Mouse (Mus musculus) embryonic facial prominence, embryonic 11.5 days (tissue): ENCODE data around the gene Fam189a1. TPM values are rescaled to one million over a fixed set of nuclear protein-coding genes. Genes with fewer than 3 reads are reported as not detected.

ENCODE experiments used
- ATAC-seq: fragments of 200-750 bp; cut with Nextera tagmentation; replicated peaks from 2 replicates; pipeline ENCODE4 v1.8.0; 2017; ENCODE audit warnings: low read depth; ENCODE audit not compliant: insufficient number of reproducible peaks, low FRiP score, low TSS enrichment
- DNase-seq: peaks from one replicate; pipeline ENCODE4 v3.0.0-alpha.2; 2015; ENCODE audit warnings: low spot score
- H3K27ac ChIP-seq: fragments of 300-500 bp; sonication (generic); replicated peaks from 2 replicates; pipeline ENCODE4 v1.5.1; 2014; ENCODE audit warnings: mild to moderate bottlenecking, low read depth, low read length, control low read depth
- H3K27me3 ChIP-seq: fragments of 300-500 bp; sonication (generic); 2 replicates; pipeline ENCODE4 v1.6.1; 2014; ENCODE audit warnings: mild to moderate bottlenecking, low read length, moderate library complexity, mixed read lengths; ENCODE audit not compliant: control insufficient read depth, insufficient read depth
- H3K36me3 ChIP-seq: fragments of 300-500 bp; sonication (generic); replicated peaks from 2 replicates; pipeline ENCODE4 v1.6.1; 2014; ENCODE audit warnings: low read depth, mild to moderate bottlenecking, low read length, moderate library complexity, mixed read lengths; ENCODE audit not compliant: control insufficient read depth, insufficient read depth
- H3K4me1 ChIP-seq: fragments of 300-500 bp; sonication (generic); 2 replicates; pipeline ENCODE4 v1.6.1; 2014; ENCODE audit warnings: low read length, mixed read lengths; ENCODE audit not compliant: control insufficient read depth, insufficient read depth
- H3K4me2 ChIP-seq: fragments of 300-500 bp; sonication (generic); 2 replicates; pipeline ENCODE4 v1.6.1; 2014; ENCODE audit warnings: low read depth, mild to moderate bottlenecking, control low read depth, low read length, moderate library complexity
- H3K4me3 ChIP-seq: fragments of 300-500 bp; sonication (generic); 2 replicates; pipeline ENCODE4 v1.5.1; 2014; ENCODE audit warnings: low read depth, low read length, control low read depth
- H3K9ac ChIP-seq: fragments of 300-500 bp; sonication (generic); replicated peaks from 2 replicates; pipeline ENCODE4 v1.6.1; 2014; ENCODE audit warnings: mild to moderate bottlenecking, control low read depth, low read length
- H3K9me3 ChIP-seq: fragments of 300-500 bp; sonication (generic); replicated peaks from 2 replicates; pipeline ENCODE4 v1.6.1; 2016; ENCODE audit warnings: mild to moderate bottlenecking, low read length, inconsistent platforms, mixed read lengths; ENCODE audit not compliant: control insufficient read depth
- WGBS: fragments of 180-500 bp; shearing (Covaris S2); extraction: QIAGEN DNeasy Blood & Tissue Kit; methylation state at CpG from one replicate; pipeline ENCODE4 v1.1.7; 2014; 5-methylcytosine and 5-hydroxymethylcytosine counted together
- polyA plus RNA-seq: library from polyadenylated mRNA; unstranded; fragments of >200 nt; fragmentation: Nextera tagmentation; extraction: Ambion mirVana; gene quantifications from 2 replicates; pipeline ENCODE4 v1.2.1, GENCODE M21; 2014

Fam189a1 gene
- polyA plus RNA-seq, 1 experiment from 2014 or later, result 0.88 TPM

GRCm38 (mm10) chr7:64805100-64805499 lies 351.3 kb downstream of the Fam189a1 start:
- no peak overlapping the region for H3K27ac ChIP-seq
- no peak for ATAC-seq
- 70% methylated on average over 8 of the region's 8 CpGs for WGBS
- H3K36me3 ChIP-seq, result no peaks in the 10 kb centered on the region
- H3K9ac ChIP-seq, result no peak overlapping the region
- no peaks in the 10 kb centered on the region for H3K9me3 ChIP-seq
- no peak overlapping the region for H3K4me2 ChIP-seq
- no peaks in the 10 kb centered on the region for H3K4me1 ChIP-seq
- no peaks in the 10 kb centered on the region for H3K27me3 ChIP-seq
- DNase-seq, result no peak
- H3K4me3 ChIP-seq, result no peak overlapping the region

DNA sequence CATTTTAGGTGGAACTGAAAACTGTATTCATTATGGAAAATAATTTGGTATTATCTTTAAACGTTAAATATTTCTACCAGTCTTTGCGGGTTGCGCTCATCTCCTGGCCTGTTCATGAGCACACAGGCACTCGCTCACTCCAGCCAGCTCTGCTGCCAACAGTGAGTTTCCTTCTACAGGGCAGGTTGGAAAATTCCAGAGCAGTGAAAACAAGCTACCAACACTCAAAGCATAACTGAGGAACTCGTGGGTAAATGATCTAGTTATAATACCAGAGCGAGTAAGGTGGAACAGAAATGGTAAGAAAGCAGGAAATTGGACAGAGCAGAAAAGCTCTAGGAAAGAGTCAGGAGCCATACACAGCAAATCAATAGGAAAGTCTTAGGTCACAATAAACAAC lies 360.8 kb downstream of the Fam189a1 start:
- H3K9me3 ChIP-seq, result no peaks in the 10 kb centered on the region
- H3K27me3 ChIP-seq, result no peaks in the 10 kb centered on the region
- DNase-seq (no peak), ATAC-seq (no peak)
- no peak overlapping the region for H3K27ac ChIP-seq
- H3K36me3 ChIP-seq, result no peaks in the 10 kb centered on the region
- no peak overlapping the region for H3K4me2 ChIP-seq
- H3K4me3 ChIP-seq, result no peak overlapping the region
- WGBS, result 82% methylated on average over 6 of the region's 6 CpGs
- H3K4me1 ChIP-seq, result no peaks in the 10 kb centered on the region
- H3K9ac ChIP-seq, result no peak overlapping the region

- no peak overlapping the region for H3K4me2 ChIP-seq
- no peak for ATAC-seq
- H3K9me3 ChIP-seq, result no peaks in the 10 kb centered on the region
- no peaks in the 10 kb centered on the region for H3K4me1 ChIP-seq
- 76% methylated on average over 8 of the region's 8 CpGs for WGBS
- H3K27me3 ChIP-seq, result no peaks in the 10 kb centered on the region
- H3K27ac ChIP-seq, result no peak overlapping the region
- no peak for DNase-seq
- H3K4me3 ChIP-seq, result no peak overlapping the region
- H3K9ac ChIP-seq, result no peak overlapping the region
- H3K36me3 ChIP-seq, result no peaks in the 10 kb centered on the region
Measured at GRCm38 (mm10) chr7:64792031-64792430, 364.3 kb downstream of the Fam189a1 start.

DNA sequence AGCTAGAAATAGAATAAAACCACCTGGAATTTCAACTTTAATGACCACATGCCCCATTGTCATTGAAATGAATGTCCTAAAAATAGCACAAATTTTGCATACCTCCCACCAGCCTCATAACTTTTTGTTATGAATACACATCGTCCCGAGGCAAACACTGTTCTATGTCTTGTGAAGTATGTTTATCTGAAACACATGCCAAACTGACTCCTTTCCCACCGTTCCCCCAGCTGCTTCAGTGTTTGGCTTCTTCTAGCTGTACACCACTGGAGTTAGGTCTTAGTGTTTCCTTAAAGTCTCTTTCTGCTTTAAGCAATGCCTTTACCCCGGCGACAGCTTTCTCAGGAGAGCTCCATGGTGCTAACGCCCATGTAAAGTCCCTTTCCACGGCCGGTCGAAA lies 365.2 kb downstream of the Fam189a1 start:
- Histone ChIP-seq H3K27ac (no peak overlapping the region), H3K36me3 (no peaks in the 10 kb centered on the region), H3K4me2 (no peak overlapping the region), H3K9ac (no peak overlapping the region), H3K4me1 (no peaks in the 10 kb centered on the region), H3K4me3 (no peak overlapping the region), H3K27me3 (no peaks in the 10 kb centered on the region), H3K9me3 (no peaks in the 10 kb centered on the region)
- ATAC-seq (no peak), DNase-seq (no peak)
- WGBS, result 84% methylated on average over 9 of the region's 9 CpGs

GRCm38 (mm10) chr7:64785040-64785439 lies 371.3 kb downstream of the Fam189a1 start:
- 27% methylated on average over 3 of the region's 3 CpGs for WGBS
- H3K9me3 ChIP-seq, result no peaks in the 10 kb centered on the region
- H3K36me3 ChIP-seq, result no peaks in the 10 kb centered on the region
- no peaks in the 10 kb centered on the region for H3K4me1 ChIP-seq
- no peak overlapping the region for H3K4me2 ChIP-seq
- ATAC-seq, result no peak
- H3K9ac ChIP-seq, result no peak overlapping the region
- no peaks in the 10 kb centered on the region for H3K27me3 ChIP-seq
- H3K27ac ChIP-seq, result no peak overlapping the region
- no peak for DNase-seq
- no peak overlapping the region for H3K4me3 ChIP-seq

DNA sequence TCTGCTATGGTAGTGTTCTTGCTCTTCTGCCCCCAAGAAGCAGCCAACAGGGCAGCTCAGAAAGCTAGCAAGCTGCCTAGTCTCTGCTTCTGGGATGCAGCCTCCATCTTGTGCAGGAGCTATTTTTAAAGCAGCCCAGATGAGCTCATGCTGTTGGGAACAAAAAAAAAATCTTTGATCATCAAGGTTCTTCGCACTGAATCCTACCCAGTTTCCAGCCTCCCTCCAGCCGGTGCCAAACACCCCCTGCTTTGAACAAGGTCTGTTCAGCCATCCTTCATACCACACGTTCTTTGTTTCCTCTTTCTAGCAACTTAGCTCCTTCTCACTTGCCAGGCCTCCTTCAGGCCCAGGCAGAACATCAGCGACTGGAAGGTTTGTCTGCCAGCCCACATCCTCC lies 376.9 kb downstream of the Fam189a1 start:
- no peak for ATAC-seq

DNA sequence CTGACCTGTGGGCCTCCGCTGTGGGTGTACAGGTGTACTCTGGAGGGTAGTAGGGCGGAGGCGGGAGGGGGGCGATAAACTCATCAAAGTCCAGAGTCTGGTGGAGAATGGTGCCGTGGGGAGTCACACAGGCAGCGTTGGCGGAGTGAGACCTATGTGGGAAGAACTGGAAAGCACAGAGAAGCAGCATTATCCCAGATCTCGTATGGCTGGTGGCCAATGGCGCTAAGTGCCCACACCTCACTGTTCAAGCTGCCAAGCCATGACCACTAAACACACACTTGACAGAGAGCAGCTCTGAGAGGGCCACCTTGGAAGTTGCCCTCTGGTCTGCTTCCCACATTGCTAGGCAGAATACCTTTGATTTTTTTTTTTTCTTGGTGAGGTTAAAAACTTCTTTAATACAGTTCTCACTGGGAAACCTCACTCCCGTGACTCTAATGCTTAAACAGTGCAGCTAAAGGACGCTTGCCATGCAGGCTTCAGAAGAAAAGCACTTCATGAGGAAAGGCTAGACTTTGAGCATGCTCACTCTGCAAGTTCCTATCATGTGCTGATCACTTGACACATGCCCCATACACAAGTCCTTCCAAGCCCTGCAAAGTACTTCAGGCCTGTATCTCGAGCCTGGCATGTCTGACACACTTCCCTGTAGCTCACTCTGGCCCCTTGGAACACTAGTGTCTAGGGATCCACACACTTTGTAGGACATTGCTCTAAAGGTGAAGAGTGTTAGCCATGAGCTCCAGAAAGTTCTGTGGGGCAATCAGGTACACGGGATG lies 379.5 kb downstream of the Fam189a1 start:
- ATAC-seq, result no peak

More for the DNA sequence above, 376.9 kb downstream of the Fam189a1 start:
- WGBS, result 82% methylated on average over 4 of the region's 4 CpGs
- Histone ChIP-seq H3K36me3 (no peaks in the 10 kb centered on the region), H3K27me3 (no peaks in the 10 kb centered on the region), H3K9ac (no peak overlapping the region), H3K9me3 (no peaks in the 10 kb centered on the region), H3K27ac (no peak overlapping the region), H3K4me2 (no peak overlapping the region), H3K4me3 (no peak overlapping the region), H3K4me1 (no peaks in the 10 kb centered on the region)
- no peak for DNase-seq

DNA sequence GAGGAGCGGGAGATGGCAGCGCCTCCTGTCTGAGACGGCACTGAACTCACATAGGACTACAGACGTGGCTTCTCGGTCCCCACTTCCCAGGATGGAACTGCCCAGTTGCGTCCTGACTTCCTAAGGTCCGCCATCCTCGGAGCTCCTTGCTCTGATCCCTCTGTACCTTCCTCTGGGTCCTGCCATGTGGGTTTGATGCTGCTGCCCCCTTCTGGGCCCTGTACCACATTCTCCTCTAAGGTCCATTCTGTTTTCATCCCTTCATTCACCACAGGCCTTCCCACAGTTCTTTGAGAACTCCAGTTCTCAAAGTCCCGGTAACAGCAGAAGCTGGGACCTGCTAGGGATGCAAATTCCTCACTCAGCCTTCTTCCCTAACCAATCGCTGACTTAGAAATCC lies 382.9 kb downstream of the Fam189a1 start:
- ATAC-seq (no peak), DNase-seq (no peak)
- Histone ChIP-seq H3K4me1 (no peaks in the 10 kb centered on the region), H3K27me3 (no peaks in the 10 kb centered on the region), H3K4me3 (no peak overlapping the region), H3K9ac (no peak overlapping the region), H3K36me3 (no peaks in the 10 kb centered on the region), H3K27ac (no peak overlapping the region), H3K4me2 (no peak overlapping the region), H3K9me3 (no peaks in the 10 kb centered on the region)
- WGBS, result 35% methylated on average over 10 of the region's 10 CpGs

More for the DNA sequence above, 379.5 kb downstream of the Fam189a1 start:
- Histone ChIP-seq H3K27me3 (no peaks in the 10 kb centered on the region), H3K9me3 (no peaks in the 10 kb centered on the region), H3K4me3 (no peak overlapping the region), H3K36me3 (no peaks in the 10 kb centered on the region), H3K27ac (no peak overlapping the region), H3K4me2 (no peak overlapping the region), H3K9ac (no peak overlapping the region), H3K4me1 (no peaks in the 10 kb centered on the region)
- 89% methylated on average over 13 of the region's 13 CpGs for WGBS
- DNase-seq, result no peak
